15 mouse cellular contexts compared by ENCODE assay signal in the genomic region with DNA sequence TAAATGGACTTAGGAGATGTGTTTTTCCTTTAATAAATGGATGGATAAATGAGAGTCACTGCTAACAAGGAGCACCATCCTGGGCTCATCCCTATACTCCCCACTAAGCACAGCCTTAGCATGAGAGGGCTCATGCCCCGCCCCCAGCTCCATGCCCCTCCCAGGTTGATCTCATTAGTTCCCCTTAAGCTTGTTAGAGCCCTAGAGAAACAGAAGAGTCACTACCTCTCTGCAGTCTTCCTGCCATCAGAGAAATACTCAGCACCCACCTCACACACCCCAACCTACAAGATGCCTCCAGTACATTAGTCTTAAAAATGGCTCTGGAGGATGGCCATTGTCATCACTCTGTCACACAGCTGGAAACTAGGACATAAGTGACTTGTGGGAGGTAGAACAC.
"Had no signal": no experiment of that assay in that cellular context is flagged by ENCODE, and none has a peak within 500 bp of the region (broad histone marks: within the 10 kb centered on the region; RNA-seq: fewer than 3 reads in every experiment).

No protein-coding gene starts in this region.

- H3K9ac ChIP-seq: neural tube, embryonic 15.5 days; stomach, embryonic 15.5 days had no signal

- H3K27me3 ChIP-seq: neural tube, embryonic 15.5 days; stomach, embryonic 15.5 days had no signal

- H3K27ac ChIP-seq: neural tube, embryonic 15.5 days; stomach, embryonic 15.5 days; stomach, postnatal 0 days had no signal

- H3K9me3 ChIP-seq: neural tube, embryonic 15.5 days; stomach, embryonic 15.5 days had no signal

- H3K36me3 ChIP-seq: neural tube, embryonic 15.5 days; stomach, embryonic 15.5 days had no signal

- H3K4me2 ChIP-seq: neural tube, embryonic 15.5 days; stomach, embryonic 15.5 days had no signal

- H3K4me1 ChIP-seq: stomach, embryonic 15.5 days had no signal

- DNase-seq: retina, postnatal 1 day; right cerebral cortex, adult 18-20 months; right cerebral cortex, postnatal 14 days; right cerebral cortex, postnatal 25 days; right cerebral cortex, postnatal 4 days; spleen, adult 18-20 months; thymus, adult 18-20 months; thymus, adult 2 months; thymus, postnatal 14 days; thymus, postnatal 25 days; thymus, postnatal 36 days; thymus, postnatal 4 days had no signal

- H3K4me3 ChIP-seq: neural tube, embryonic 15.5 days; stomach, embryonic 15.5 days had no signal
